Mouse (Mus musculus) brain, embryonic 14.5 days (tissue): Measurements from ENCODE around the gene Fasn.

ENCODE experiments used
- CTCF ChIP-seq: fragments of 200-500 bp; IDR thresholded peaks from 2 replicates; pipeline ENCODE4 v1.5.1; 2012; ENCODE audit warnings: inconsistent platforms, mild to moderate bottlenecking, moderate library complexity, borderline replicate concordance; ENCODE audit not compliant: insufficient read depth, insufficient read length; ENCODE audit errors: extremely low read depth
- POLR2A ChIP-seq: fragments of 200-500 bp; IDR thresholded peaks from 2 replicates; pipeline ENCODE4 v1.6.1; 2012; ENCODE audit warnings: mild to moderate bottlenecking, inconsistent platforms, borderline replicate concordance; ENCODE audit not compliant: poor library complexity, insufficient read depth, insufficient read length, severe bottlenecking; ENCODE audit errors: extremely low read depth

GRCm38 (mm10) chr11:120784064-120784791 is 40.1 kb downstream of the Fasn start, which contains the start of the genes Rfng and Gps1:
- TF ChIP-seq POLR2A (peak; percentile 74), CTCF (no peak)
